Mouse (Mus musculus): ENCODE data around the gene Ahsa1. TPM values are rescaled to one million over a fixed set of nuclear protein-coding genes. Genes with fewer than 3 reads are reported as not detected.
A peak's percentile ranks its signal among the peaks of the same experiment; 100 is the strongest.
"Not testable (repeated sequence)": the region's sequence is repeated elsewhere in the genome, so short reads cannot be mapped to it uniquely, and the experiment has no call there.

The Ahsa1 gene
- polyA plus RNA-seq, 1 experiment from 2014 or later, result 277 TPM

GRCm38 (mm10) chr12:87284726-87285125 is 18.4 kb downstream of the Ahsa1 start:
- WGBS, result 85% methylated on average over 5 of the region's 5 CpGs
- DNase-seq (ENCODE audit: low spot score), result no peak
- Histone ChIP-seq H3K4me1 (peaks cover 14% of the 10 kb centered on the region), H3K27me3 (ENCODE audit: insufficient read depth, poor library complexity, severe bottlenecking) (no peaks in the 10 kb centered on the region), H3K4me3 (no peak overlapping the region), H3K27ac (no peak overlapping the region), H3K9me3 (no peaks in the 10 kb centered on the region), H3K36me3 (no peaks in the 10 kb centered on the region)

GRCm38 (mm10) chr12:87289100-87289499 is 22.8 kb downstream of the Ahsa1 start:
- Histone ChIP-seq H3K4me3 (no peak overlapping the region), H3K36me3 (no peaks in the 10 kb centered on the region), H3K27me3 (ENCODE audit: insufficient read depth, poor library complexity, severe bottlenecking) (no peaks in the 10 kb centered on the region), H3K9me3 (no peaks in the 10 kb centered on the region), H3K4me1 (no peaks in the 10 kb centered on the region), H3K27ac (no peak overlapping the region)
- WGBS, result 85% methylated on average over 5 of the region's 5 CpGs
- no peak for DNase-seq (ENCODE audit: low spot score)

- DNase-seq (ENCODE audit: low spot score), result no peak
- H3K27me3 ChIP-seq (ENCODE audit: insufficient read depth, poor library complexity, severe bottlenecking), result peaks cover 8% of the 10 kb centered on the region
- H3K9me3 ChIP-seq, result no peaks in the 10 kb centered on the region
- WGBS, result 64% methylated on average over 6 of the region's 6 CpGs
- no peaks in the 10 kb centered on the region for H3K4me1 ChIP-seq
- H3K36me3 ChIP-seq, result no peaks in the 10 kb centered on the region
- H3K4me3 ChIP-seq, result no peak overlapping the region
- H3K27ac ChIP-seq, result no peak overlapping the region
These were observed 27.7 kb downstream of the Ahsa1 start for GRCm38 (mm10) chr12:87293934-87294333.

GRCm38 (mm10) chr12:87299037-87299656 is 32.9 kb downstream of the Ahsa1 start:
- Histone ChIP-seq H3K27ac (peak overlapping the region; percentile 88), H3K36me3 (no peaks in the 10 kb centered on the region), H3K4me3 (peak overlapping the region; percentile 80), H3K4me1 (peaks cover 15% of the 10 kb centered on the region), H3K27me3 (ENCODE audit: insufficient read depth, poor library complexity, severe bottlenecking) (peaks cover 18% of the 10 kb centered on the region), H3K9me3 (no peaks in the 10 kb centered on the region)
- WGBS, result 8% methylated on average over 29 of the region's 29 CpGs
- peak; percentile 72 for DNase-seq (ENCODE audit: low spot score)

- H3K9me3 ChIP-seq, result no peaks in the 10 kb centered on the region
- H3K4me1 ChIP-seq, result peaks cover 15% of the 10 kb centered on the region
- H3K27me3 ChIP-seq (ENCODE audit: insufficient read depth, poor library complexity, severe bottlenecking), result peaks cover 18% of the 10 kb centered on the region
- DNase-seq (ENCODE audit: low spot score), result no peak
- H3K36me3 ChIP-seq, result no peaks in the 10 kb centered on the region
- WGBS, result under 1% methylated on average over 83 of the region's 86 CpGs
- peak within 1 kb of the TSS; percentile 80 for H3K4me3 ChIP-seq
- H3K27ac ChIP-seq, result peak within 1 kb of the TSS; percentile 88
These were observed 33.6 kb downstream of the Ahsa1 start, which contains the start of gene Ism2 for GRCm38 (mm10) chr12:87299657-87300440. TSS of gene Ism2 (minus strand) at chr12:87299705.

- Histone ChIP-seq H3K27ac (peak overlapping the region; percentile 88; the same call in 1 of the 2 replicates), H3K4me3 (peak overlapping the region; percentile 80), H3K36me3 (no peaks in the 10 kb centered on the region), H3K27me3 (ENCODE audit: insufficient read depth, poor library complexity, severe bottlenecking) (peaks cover 18% of the 10 kb centered on the region), H3K4me1 (peaks cover 15% of the 10 kb centered on the region), H3K9me3 (no peaks in the 10 kb centered on the region)
- WGBS, result 2% methylated on average over 9 of the region's 9 CpGs
- DNase-seq (ENCODE audit: low spot score), result no peak
These were observed 34.1 kb downstream of the Ahsa1 start for GRCm38 (mm10) chr12:87300441-87300690.

GRCm38 (mm10) chr12:87301189-87301588 is 34.9 kb downstream of the Ahsa1 start:
- Histone ChIP-seq H3K27me3 (ENCODE audit: insufficient read depth, poor library complexity, severe bottlenecking) (peaks cover 18% of the 10 kb centered on the region), H3K27ac (no peak overlapping the region), H3K4me3 (no peak overlapping the region), H3K36me3 (no peaks in the 10 kb centered on the region), H3K4me1 (peaks cover 21% of the 10 kb centered on the region), H3K9me3 (no peaks in the 10 kb centered on the region)
- no peak for DNase-seq (ENCODE audit: low spot score)
- WGBS, result 49% methylated on average over 4 of the region's 4 CpGs

GRCm38 (mm10) chr12:87305767-87306583 is 39.7 kb downstream of the Ahsa1 start:
- Histone ChIP-seq H3K36me3 (peaks cover 27% of the 10 kb centered on the region), H3K4me3 (no peak overlapping the region), H3K4me1 (peaks cover 5% of the 10 kb centered on the region; the same call in 1 of the 2 replicates), H3K9me3 (no peaks in the 10 kb centered on the region), H3K27ac (no peak overlapping the region), H3K27me3 (ENCODE audit: insufficient read depth, poor library complexity, severe bottlenecking) (0 out of 2 replicates have a peak, but pooled peaks cover 3% of the 10 kb centered on the region)
- DNase-seq (ENCODE audit: low spot score), result no peak
- 42% methylated on average over 13 of the region's 13 CpGs for WGBS

GRCm38 (mm10) chr12:87306584-87306844 is 40.2 kb downstream of the Ahsa1 start:
- not testable (repeated sequence) for H3K9me3 ChIP-seq; H3K4me3 ChIP-seq; H3K4me1 ChIP-seq; DNase-seq (ENCODE audit: low spot score); H3K27me3 ChIP-seq (ENCODE audit: insufficient read depth, poor library complexity, severe bottlenecking); H3K27ac ChIP-seq
- peaks cover 29% of the 10 kb centered on the region for H3K36me3 ChIP-seq
- WGBS, result 85% methylated on average over 4 of the region's 4 CpGs

GRCm38 (mm10) chr12:87313098-87313497 is 46.8 kb downstream of the Ahsa1 start:
- no peak overlapping the region for H3K4me3 ChIP-seq
- WGBS, result 85% methylated on average over 2 of the region's 2 CpGs
- peaks cover 41% of the 10 kb centered on the region for H3K36me3 ChIP-seq

GRCm38 (mm10) chr12:87317951-87318350 is 51.7 kb downstream of the Ahsa1 start:
- Histone ChIP-seq H3K27me3 (ENCODE audit: insufficient read depth, poor library complexity, severe bottlenecking) (no peaks in the 10 kb centered on the region), H3K4me1 (no peaks in the 10 kb centered on the region), H3K4me3 (no peak overlapping the region), H3K36me3 (0 out of 2 replicates have a peak, but pooled peaks cover 4% of the 10 kb centered on the region), H3K9me3 (no peaks in the 10 kb centered on the region), H3K27ac (no peak overlapping the region)
- WGBS, result 74% methylated on average over 1 of the region's 1 CpGs
- no peak for DNase-seq (ENCODE audit: low spot score)

More at GRCm38 (mm10) chr12:87313098-87313497, 46.8 kb downstream of the Ahsa1 start:
- no peak for DNase-seq (ENCODE audit: low spot score)
- no peaks in the 10 kb centered on the region for H3K27me3 ChIP-seq (ENCODE audit: insufficient read depth, poor library complexity, severe bottlenecking)
- H3K9me3 ChIP-seq, result no peaks in the 10 kb centered on the region
- no peaks in the 10 kb centered on the region for H3K4me1 ChIP-seq
- no peak overlapping the region for H3K27ac ChIP-seq

- Histone ChIP-seq H3K27me3 (ENCODE audit: insufficient read depth, poor library complexity, severe bottlenecking) (no peaks in the 10 kb centered on the region), H3K9me3 (no peaks in the 10 kb centered on the region), H3K27ac (no peak overlapping the region), H3K36me3 (0 out of 2 replicates have a peak, but pooled peaks cover 13% of the 10 kb centered on the region), H3K4me1 (no peaks in the 10 kb centered on the region), H3K4me3 (no peak overlapping the region)
- WGBS, result 81% methylated on average over 3 of the region's 3 CpGs
- peak; percentile 45 for DNase-seq (ENCODE audit: low spot score)
These were observed 53.0 kb downstream of the Ahsa1 start for GRCm38 (mm10) chr12:87319229-87319628.
